Mouse (Mus musculus) embryonic facial prominence, embryonic 14.5 days (tissue): ENCODE measurements at regions not wholly inside any gene's neighbourhood (a gene's known extent, or its start where the extent isn't known, plus 50 kb on each side); places are given as distances from the start of the nearest gene placed in this dataset.

ENCODE experiments used
- ATAC-seq: fragments of 200-750 bp; cut with Nextera tagmentation; 2 replicates; pipeline ENCODE4 v1.8.0; 2017; ENCODE audit warnings: low read depth, moderate number of reproducible peaks, moderate TSS enrichment
- DNase-seq: peaks from one replicate; pipeline ENCODE4 v3.0.0-alpha.2; 2015; ENCODE audit warnings: low spot score
- H3K27ac ChIP-seq: fragments of 300-500 bp; sonication (generic); replicated peaks from 2 replicates; pipeline ENCODE4 v1.5.1; 2014; ENCODE audit warnings: low read depth, mild to moderate bottlenecking, low read length, moderate library complexity
- H3K27me3 ChIP-seq: fragments of 300-500 bp; sonication (generic); replicated peaks from 2 replicates; pipeline ENCODE4 v1.6.1; 2014; ENCODE audit warnings: low read length; ENCODE audit not compliant: control insufficient read depth, insufficient read depth
- H3K36me3 ChIP-seq: fragments of 300-500 bp; sonication (generic); 2 replicates; pipeline ENCODE4 v1.6.1; 2014; ENCODE audit warnings: low read length, mixed read lengths; ENCODE audit not compliant: control insufficient read depth, insufficient read depth
- H3K4me1 ChIP-seq: fragments of 300-500 bp; sonication (generic); 2 replicates; pipeline ENCODE4 v1.6.1; 2014; ENCODE audit warnings: antibody characterized with exemption, low read length; ENCODE audit not compliant: control insufficient read depth, insufficient read depth
- H3K4me2 ChIP-seq: fragments of 300-500 bp; sonication (generic); 2 replicates; pipeline ENCODE4 v1.6.1; 2014; ENCODE audit warnings: low read depth, mild to moderate bottlenecking, low read length, moderate library complexity, mixed read lengths
- H3K4me3 ChIP-seq: fragments of 300-500 bp; sonication (generic); 2 replicates; pipeline ENCODE4 v1.5.1; 2014; ENCODE audit warnings: low read depth, mild to moderate bottlenecking, low read length
- H3K9ac ChIP-seq: fragments of 300-500 bp; sonication (generic); 2 replicates; pipeline ENCODE4 v1.6.1; 2014; ENCODE audit warnings: low read depth, mild to moderate bottlenecking, low read length, moderate library complexity, mixed read lengths
- H3K9me3 ChIP-seq: fragments of 300-500 bp; sonication (generic); 2 replicates; pipeline ENCODE4 v1.6.1; 2016; ENCODE audit warnings: low read length; ENCODE audit not compliant: control insufficient read depth
- WGBS: fragments of 180-500 bp; shearing (Covaris S2); extraction: QIAGEN DNeasy Blood & Tissue Kit; methylation state at CpG from one replicate; pipeline ENCODE4 v1.1.7; 2014; 5-methylcytosine and 5-hydroxymethylcytosine counted together

DNA sequence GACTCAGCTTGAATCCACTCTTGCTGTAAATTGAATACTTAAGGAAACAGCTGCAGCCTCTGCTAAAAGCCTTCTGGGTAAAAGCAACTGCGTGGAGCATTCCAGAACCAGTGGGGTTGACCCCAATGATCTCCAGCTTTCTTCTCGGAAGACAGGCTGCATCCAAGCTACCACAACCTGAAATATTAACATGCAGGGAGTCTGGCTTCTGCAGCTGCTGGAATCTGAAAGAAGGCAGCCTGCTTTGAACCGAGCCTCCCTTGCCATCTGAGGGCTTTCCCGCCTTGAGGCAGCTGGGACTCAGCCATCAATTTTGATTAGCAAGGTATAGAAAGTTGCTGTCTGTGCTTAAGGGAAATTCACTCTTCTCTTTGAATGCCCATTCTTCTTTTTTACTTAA is 261.6 kb upstream of the Adcy2 start:
- WGBS = 59% methylated on average over 4 of the region's 4 CpGs
- no peaks in the 10 kb centered on the region for H3K4me1 ChIP-seq
- ATAC-seq = no peak
- no peaks in the 10 kb centered on the region for H3K36me3 ChIP-seq
- DNase-seq = no peak
- H3K4me3 ChIP-seq = no peak overlapping the region
- no peak overlapping the region for H3K4me2 ChIP-seq
- H3K9ac ChIP-seq = no peak overlapping the region
- no peaks in the 10 kb centered on the region for H3K9me3 ChIP-seq
- H3K27ac ChIP-seq = no peak overlapping the region
- H3K27me3 ChIP-seq = no peaks in the 10 kb centered on the region

- ATAC-seq (peak; percentile 84), DNase-seq (peak; percentile 79)
- WGBS = 72% methylated on average over 3 of the region's 3 CpGs
- no peaks in the 10 kb centered on the region for H3K9me3 ChIP-seq
- no peaks in the 10 kb centered on the region for H3K36me3 ChIP-seq
- no peak overlapping the region for H3K27ac ChIP-seq
- no peaks in the 10 kb centered on the region for H3K27me3 ChIP-seq
- H3K9ac ChIP-seq = no peak overlapping the region
- H3K4me1 ChIP-seq = no peaks in the 10 kb centered on the region
- H3K4me2 ChIP-seq = no peak overlapping the region
- H3K4me3 ChIP-seq = no peak overlapping the region
Observed at GRCm38 (mm10) chr13:69263722-69264121, 264.4 kb upstream of the Adcy2 start.

GRCm38 (mm10) chr13:69266071-69266470 is 266.7 kb upstream of the Adcy2 start:
- no peaks in the 10 kb centered on the region for H3K4me1 ChIP-seq
- H3K36me3 ChIP-seq = no peaks in the 10 kb centered on the region
- no peak for ATAC-seq
- no peaks in the 10 kb centered on the region for H3K9me3 ChIP-seq
- H3K9ac ChIP-seq = no peak overlapping the region
- no peak overlapping the region for H3K4me2 ChIP-seq
- H3K27me3 ChIP-seq = no peaks in the 10 kb centered on the region
- whole genome bisulfite sequencing = 67% methylated on average over 1 of the region's 1 CpGs
- H3K27ac ChIP-seq = no peak overlapping the region
- DNase-seq = no peak
- no peak overlapping the region for H3K4me3 ChIP-seq

GRCm38 (mm10) chr13:69272506-69272905 is 261.0 kb upstream of the Nsun2 start:
- H3K27me3 ChIP-seq = no peaks in the 10 kb centered on the region
- peak; percentile 14 for DNase-seq
- ATAC-seq = no peak
- H3K27ac ChIP-seq = no peak overlapping the region
- no peak overlapping the region for H3K4me2 ChIP-seq
- H3K9me3 ChIP-seq = no peaks in the 10 kb centered on the region
- H3K9ac ChIP-seq = no peak overlapping the region
- no peaks in the 10 kb centered on the region for H3K36me3 ChIP-seq
- 18% methylated on average over 3 of the region's 3 CpGs for WGBS
- H3K4me1 ChIP-seq = no peaks in the 10 kb centered on the region
- no peak overlapping the region for H3K4me3 ChIP-seq

GRCm38 (mm10) chr13:69279647-69280046 is 253.9 kb upstream of the Nsun2 start:
- Histone ChIP-seq H3K9me3 (no peaks in the 10 kb centered on the region), H3K27me3 (no peaks in the 10 kb centered on the region), H3K4me1 (no peaks in the 10 kb centered on the region), H3K36me3 (no peaks in the 10 kb centered on the region), H3K4me2 (no peak overlapping the region), H3K27ac (no peak overlapping the region), H3K9ac (no peak overlapping the region), H3K4me3 (no peak overlapping the region)
- 80% methylated on average over 8 of the region's 8 CpGs for WGBS
- ATAC-seq (no peak), DNase-seq (no peak)

DNA sequence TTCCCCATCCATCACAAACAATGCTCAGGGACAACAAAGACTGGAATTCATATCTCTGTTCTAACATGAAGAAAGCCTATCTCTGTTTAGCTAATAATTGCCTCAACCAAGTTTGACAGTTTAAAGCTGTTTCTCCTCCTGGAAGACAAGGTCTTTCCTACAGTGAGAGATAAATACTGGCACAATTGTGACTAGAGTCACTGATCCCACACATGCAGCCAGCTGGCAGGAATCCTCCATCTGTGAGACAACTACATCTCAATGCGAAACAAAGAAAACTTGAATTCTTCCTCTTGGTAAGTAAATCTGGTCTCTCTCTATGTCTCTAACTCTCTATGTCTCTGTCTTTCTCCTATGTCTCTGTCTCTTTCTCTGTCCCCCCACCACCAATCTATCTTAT is 239.1 kb upstream of the Nsun2 start:
- WGBS = 89% methylated on average over 1 of the region's 1 CpGs
- no peak for ATAC-seq

DNA sequence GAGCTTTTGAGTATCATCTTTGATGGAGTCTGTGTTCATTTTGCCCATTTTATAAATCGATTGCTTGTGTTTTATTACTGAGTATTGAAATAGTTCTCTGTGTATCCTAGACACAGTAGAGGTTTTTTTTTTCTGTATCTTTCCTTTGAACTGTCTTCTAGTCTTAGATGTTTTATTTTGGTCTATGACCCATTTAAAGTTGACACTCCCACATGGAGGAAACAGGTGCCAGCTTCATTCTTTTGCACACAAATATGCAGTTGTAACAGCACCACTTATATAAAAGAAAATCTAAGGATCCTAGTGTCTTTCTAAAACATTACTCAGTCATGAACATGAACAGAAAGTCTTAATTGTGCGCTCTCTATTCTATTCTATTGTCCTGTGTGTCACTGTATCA is 230.2 kb upstream of the Nsun2 start:
- DNase-seq (no peak), ATAC-seq (no peak)
- H3K4me2 ChIP-seq = no peak overlapping the region
- no peaks in the 10 kb centered on the region for H3K27me3 ChIP-seq
- H3K4me3 ChIP-seq = no peak overlapping the region
- H3K9me3 ChIP-seq = no peaks in the 10 kb centered on the region
- no peak overlapping the region for H3K27ac ChIP-seq
- H3K36me3 ChIP-seq = no peaks in the 10 kb centered on the region
- WGBS = 79% methylated on average over 2 of the region's 2 CpGs
- H3K9ac ChIP-seq = no peak overlapping the region
- no peaks in the 10 kb centered on the region for H3K4me1 ChIP-seq

More for the DNA sequence above, 239.1 kb upstream of the Nsun2 start:
- H3K27me3 ChIP-seq = no peaks in the 10 kb centered on the region
- no peak overlapping the region for H3K4me2 ChIP-seq
- no peaks in the 10 kb centered on the region for H3K4me1 ChIP-seq
- 0 out of 2 replicates have a peak, but pooled peaks cover 5% of the 10 kb centered on the region for H3K9me3 ChIP-seq
- H3K4me3 ChIP-seq = no peak overlapping the region
- DNase-seq = no peak
- H3K36me3 ChIP-seq = no peaks in the 10 kb centered on the region
- H3K27ac ChIP-seq = no peak overlapping the region
- no peak overlapping the region for H3K9ac ChIP-seq

DNA sequence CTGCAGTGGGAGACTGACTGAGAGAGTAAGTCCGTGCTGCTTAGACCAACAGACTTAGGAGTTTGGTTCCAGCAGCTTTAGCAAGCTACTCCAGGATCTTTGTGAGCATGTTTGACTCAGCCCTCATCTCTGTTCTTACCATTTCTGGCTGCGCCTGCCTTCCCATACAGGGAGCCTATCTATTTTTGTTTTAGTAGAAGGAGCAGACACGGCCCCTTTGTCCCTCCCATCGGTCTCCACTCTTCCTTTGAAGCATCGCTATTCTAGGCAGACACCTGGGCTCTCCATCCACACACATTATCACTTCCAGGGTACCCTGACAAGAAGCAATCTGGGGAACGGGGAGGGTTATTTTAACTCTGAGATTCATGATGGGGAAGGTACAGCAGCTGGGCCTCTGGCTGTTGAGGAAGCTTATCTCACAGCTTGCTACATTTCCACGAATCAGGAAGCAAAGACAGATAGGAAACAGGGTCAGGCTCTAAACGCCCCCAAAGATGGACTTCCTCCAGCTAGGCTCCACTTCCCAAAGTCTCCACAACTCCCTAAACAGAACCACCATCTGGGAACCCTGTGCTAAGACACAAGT is 203.0 kb upstream of the Nsun2 start:
- no peak overlapping the region for H3K27ac ChIP-seq
- ATAC-seq (no peak), DNase-seq (no peak)
- no peaks in the 10 kb centered on the region for H3K27me3 ChIP-seq
- no peaks in the 10 kb centered on the region for H3K9me3 ChIP-seq
- no peak overlapping the region for H3K4me2 ChIP-seq
- no peak overlapping the region for H3K9ac ChIP-seq
- no peaks in the 10 kb centered on the region for H3K4me1 ChIP-seq
- no peak overlapping the region for H3K4me3 ChIP-seq
- 80% methylated on average over 8 of the region's 8 CpGs for WGBS
- no peaks in the 10 kb centered on the region for H3K36me3 ChIP-seq
